Mouse (Mus musculus) lung, postnatal 0 days (tissue): ENCODE results near the gene Raver1. TPM values are rescaled to one million over a fixed set of nuclear protein-coding genes. Genes with fewer than 3 reads are reported as not detected.

Source experiments
- ATAC-seq: fragments of 200-750 bp; cut with Nextera tagmentation; 2 replicates; pipeline ENCODE4 v1.8.0; 2017; ENCODE audit warnings: moderate library complexity
- DNase-seq: peaks from one replicate; pipeline ENCODE4 v3.0.0-alpha.2; 2016; ENCODE audit warnings: low spot score
- H3K27ac ChIP-seq: fragments of 300-500 bp; sonication (generic); 2 replicates; pipeline ENCODE4 v1.5.1; 2014; ENCODE audit warnings: antibody characterized with exemption, mild to moderate bottlenecking, low read length, mixed read lengths
- H3K27me3 ChIP-seq: fragments of 300-500 bp; sonication (generic); replicated peaks from 2 replicates; pipeline ENCODE4 v1.6.1; 2014; ENCODE audit warnings: low read length, mixed read lengths; ENCODE audit not compliant: insufficient read depth
- H3K36me3 ChIP-seq: fragments of 300-500 bp; sonication (generic); 2 replicates; pipeline ENCODE4 v1.6.1; 2014; ENCODE audit warnings: low read length, mixed read lengths; ENCODE audit not compliant: insufficient read depth
- H3K4me1 ChIP-seq: fragments of 300-500 bp; sonication (generic); 2 replicates; pipeline ENCODE4 v1.6.1; 2014; ENCODE audit warnings: antibody characterized with exemption, low read depth, low read length, mixed read lengths; ENCODE audit not compliant: insufficient read depth
- H3K4me2 ChIP-seq: fragments of 300-500 bp; sonication (generic); replicated peaks from 2 replicates; pipeline ENCODE4 v1.6.1; 2014; ENCODE audit warnings: low read depth, mild to moderate bottlenecking, low read length, moderate library complexity, mixed read lengths
- H3K4me3 ChIP-seq: fragments of 300-500 bp; sonication (generic); 2 replicates; pipeline ENCODE4 v1.5.1; 2014; ENCODE audit warnings: low read depth, low read length
- H3K9ac ChIP-seq: fragments of 300-500 bp; sonication (generic); replicated peaks from 2 replicates; pipeline ENCODE4 v1.6.1; 2014; ENCODE audit warnings: low read depth, mild to moderate bottlenecking
- H3K9me3 ChIP-seq: fragments of 300-500 bp; sonication (generic); 2 replicates; pipeline ENCODE4 v1.6.1; 2016; ENCODE audit warnings: low read length, mixed read lengths
- CTCF ChIP-seq: IDR thresholded peaks from 2 replicates; pipeline ENCODE4 v1.5.1; 2016; ENCODE audit warnings: antibody characterized with exemption, mild to moderate bottlenecking
- EP300 ChIP-seq: IDR thresholded peaks from 2 replicates; pipeline ENCODE4 v1.6.1; 2016; ENCODE audit warnings: antibody characterized with exemption, mild to moderate bottlenecking, control low read depth
- WGBS: fragments of 180-500 bp; shearing (Covaris S2); extraction: QIAGEN DNeasy Blood & Tissue Kit; methylation state at CpG from one replicate; pipeline ENCODE4 v1.1.7; 2014; 5-methylcytosine and 5-hydroxymethylcytosine counted together
- polyA plus RNA-seq: library from polyadenylated mRNA; unstranded; fragments of >200 nt; fragmentation: Nextera tagmentation; extraction: Ambion mirVana; gene quantifications from 2 replicates; pipeline ENCODE4 v1.2.1, GENCODE M21; 2015

Gene Raver1
- polyA plus RNA-seq, 1 experiment from 2014 or later: 16.8 TPM

- DNase-seq: no peak
- TF ChIP-seq CTCF: no peak
- no peak for TF ChIP-seq EP300
- H3K27me3 ChIP-seq: no peaks in the 10 kb centered on the region
- H3K9ac ChIP-seq: no peak overlapping the region
- no peak overlapping the region for H3K4me2 ChIP-seq
- no peak overlapping the region for H3K4me3 ChIP-seq
- H3K36me3 ChIP-seq: no peaks in the 10 kb centered on the region
- ATAC-seq: no peak
- H3K27ac ChIP-seq: no peak overlapping the region
- H3K4me1 ChIP-seq: peaks cover 2% of the 10 kb centered on the region; the same call in 1 of the 2 replicates
- H3K9me3 ChIP-seq: no peaks in the 10 kb centered on the region
- 81% methylated on average over 4 of the region's 4 CpGs for WGBS
These were observed 4.2 kb upstream of the Raver1 start for GRCm38 (mm10) chr9:21095958-21096357.

- H3K27me3 ChIP-seq: no peaks in the 10 kb centered on the region
- H3K36me3 ChIP-seq: 0 out of 2 replicates have a peak, but pooled peaks cover 8% of the 10 kb centered on the region
- H3K4me3 ChIP-seq: no peak overlapping the region
- H3K9me3 ChIP-seq: no peaks in the 10 kb centered on the region
- no peak overlapping the region for H3K27ac ChIP-seq
- no peak overlapping the region for H3K9ac ChIP-seq
- no peak for ATAC-seq
- no peak for DNase-seq
- peaks cover 8% of the 10 kb centered on the region; the same call in 1 of the 2 replicates for H3K4me1 ChIP-seq
- no peak overlapping the region for H3K4me2 ChIP-seq
- TF ChIP-seq EP300 (no peak), CTCF (no peak)
- 93% methylated on average over 9 of the region's 9 CpGs for WGBS
These were observed 1.6 kb upstream of the Raver1 start for GRCm38 (mm10) chr9:21093423-21093822.

GRCm38 (mm10) chr9:21090972-21091706 lies 669 bp downstream of the Raver1 start:
- Histone ChIP-seq H3K9me3 (no peaks in the 10 kb centered on the region), H3K36me3 (peaks cover 25% of the 10 kb centered on the region), H3K27me3 (no peaks in the 10 kb centered on the region), H3K4me1 (peaks cover 8% of the 10 kb centered on the region; the same call in 1 of the 2 replicates), H3K4me3 (peak overlapping the region; percentile 75), H3K27ac (peak overlapping the region; percentile 89), H3K9ac (peak overlapping the region; percentile 54), H3K4me2 (peak overlapping the region; percentile 69)
- no peak for DNase-seq
- WGBS: 2% methylated on average over 24 of the region's 24 CpGs
- ATAC-seq: peak; percentile 4; the same call in 1 of the 2 replicates
- TF ChIP-seq EP300: no peak
- no peak for TF ChIP-seq CTCF

GRCm38 (mm10) chr9:21090537-21090936 lies 1.3 kb downstream of the Raver1 start:
- Histone ChIP-seq H3K36me3 (peaks cover 31% of the 10 kb centered on the region), H3K4me2 (peak overlapping the region; percentile 69), H3K4me1 (peaks cover 8% of the 10 kb centered on the region; the same call in 1 of the 2 replicates), H3K9ac (peak overlapping the region; percentile 54; the same call in 1 of the 2 replicates), H3K27ac (0 out of 2 replicates have a peak overlapping the region, but pooled peaks have one; percentile 5), H3K9me3 (no peaks in the 10 kb centered on the region), H3K27me3 (no peaks in the 10 kb centered on the region), H3K4me3 (peak overlapping the region; percentile 75; the same call in 1 of the 2 replicates)
- no peak for DNase-seq
- WGBS: 92% methylated on average over 1 of the region's 1 CpGs
- ATAC-seq: no peak
- TF ChIP-seq EP300: no peak
- no peak for TF ChIP-seq CTCF

GRCm38 (mm10) chr9:21083324-21083723 lies 8.5 kb downstream of the Raver1 start:
- Histone ChIP-seq H3K36me3 (peaks cover 68% of the 10 kb centered on the region), H3K4me1 (no peaks in the 10 kb centered on the region), H3K4me3 (no peak overlapping the region), H3K27ac (no peak overlapping the region), H3K27me3 (no peaks in the 10 kb centered on the region), H3K4me2 (no peak overlapping the region), H3K9ac (no peak overlapping the region), H3K9me3 (no peaks in the 10 kb centered on the region)
- no peak for ATAC-seq
- DNase-seq: no peak
- TF ChIP-seq CTCF (no peak), EP300 (no peak)
- 63% methylated on average over 3 of the region's 3 CpGs for WGBS

GRCm38 (mm10) chr9:21081127-21081526 lies 10.7 kb downstream of the Raver1 start:
- no peaks in the 10 kb centered on the region for H3K9me3 ChIP-seq
- WGBS: 76% methylated on average over 9 of the region's 9 CpGs
- H3K4me2 ChIP-seq: no peak overlapping the region
- H3K36me3 ChIP-seq: peaks cover 70% of the 10 kb centered on the region
- DNase-seq: no peak
- no peak for ATAC-seq
- TF ChIP-seq EP300: no peak
- no peak for TF ChIP-seq CTCF
- H3K27ac ChIP-seq: no peak overlapping the region
- H3K4me1 ChIP-seq: no peaks in the 10 kb centered on the region
- no peak overlapping the region for H3K4me3 ChIP-seq
- no peaks in the 10 kb centered on the region for H3K27me3 ChIP-seq
- no peak overlapping the region for H3K9ac ChIP-seq
